Mouse (Mus musculus): ENCODE results near the gene Hes5. TPM values are rescaled to one million over a fixed set of nuclear protein-coding genes. Genes with fewer than 3 reads are reported as not detected.

The Hes5 gene
- polyA plus RNA-seq, 2 experiments from 2014 or later = 0.59 TPM; not detected in 1

DNA sequence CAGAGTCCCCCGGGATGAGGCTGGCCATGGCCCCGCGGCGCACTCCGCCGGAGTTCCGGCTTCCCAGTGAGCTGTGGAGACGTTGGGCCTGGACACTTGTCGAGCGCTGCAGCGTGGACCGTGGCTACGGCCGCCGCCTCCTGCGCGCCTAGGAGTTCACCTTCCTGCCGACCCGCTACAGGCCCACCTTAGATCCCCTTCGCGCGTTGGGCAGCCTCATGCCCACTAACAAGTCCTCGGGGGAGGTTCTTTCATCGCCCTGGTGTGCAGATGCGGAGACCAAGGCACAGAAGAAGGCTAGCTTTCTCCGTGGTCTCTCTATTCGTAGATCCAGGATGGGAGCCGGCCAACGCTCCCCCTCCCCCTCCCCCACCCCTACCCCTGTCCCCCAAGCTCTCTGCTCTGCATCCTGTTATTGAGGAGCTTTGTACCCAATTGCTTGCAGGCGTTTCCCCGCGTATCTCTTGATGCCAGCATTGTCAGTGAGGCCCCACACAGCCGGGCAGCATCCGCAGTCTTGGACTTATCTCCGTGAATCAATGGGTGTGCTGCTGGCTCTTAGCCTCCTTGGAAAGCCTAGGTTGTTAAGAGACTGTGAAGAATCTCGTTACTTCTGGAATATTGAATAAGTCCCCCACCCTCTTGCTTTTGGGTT lies 4.0 kb downstream of the Hes5 start:
- ATAC-seq = peak; percentile 19

DNA sequence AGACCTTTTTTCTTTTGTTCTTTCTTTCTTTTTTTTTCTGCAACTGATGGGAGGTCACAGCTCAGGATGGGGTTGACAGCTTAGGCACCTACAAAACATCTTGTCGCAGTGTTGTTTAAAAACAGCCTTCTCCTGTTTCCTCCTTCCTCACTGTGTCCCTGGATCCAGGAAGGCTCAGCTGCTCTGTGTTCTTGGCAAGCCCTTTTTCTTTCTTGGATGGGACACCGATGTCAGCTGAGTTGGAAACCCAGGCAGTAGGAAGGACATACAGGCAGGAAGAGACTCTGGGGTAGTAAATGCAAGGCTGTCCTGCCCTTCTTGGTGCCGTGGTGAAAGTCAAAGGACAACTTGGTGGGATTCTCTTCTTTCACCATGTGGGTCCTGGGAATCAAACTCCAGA lies 5.1 kb downstream of the Hes5 start:
- ATAC-seq = no peak

DNA sequence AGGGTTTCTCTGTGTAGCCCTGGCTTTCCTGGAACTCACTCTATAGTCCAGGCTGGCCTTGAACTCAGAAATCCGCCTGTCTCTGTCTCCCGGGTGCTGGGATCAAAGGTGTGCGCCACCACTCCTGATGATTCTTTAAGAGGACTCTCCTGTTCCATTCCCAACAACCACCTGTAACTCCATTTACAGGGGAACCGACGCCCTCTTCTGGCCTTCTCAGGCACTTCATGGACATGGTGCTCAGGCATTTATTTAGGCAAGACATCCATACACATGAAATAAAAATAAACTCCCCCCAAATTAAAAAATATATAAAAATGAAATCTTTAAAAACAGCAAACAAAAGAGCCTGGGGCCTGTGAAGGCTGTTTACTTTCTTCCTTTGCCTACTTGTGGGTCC lies 6.5 kb downstream of the Hes5 start:
- ATAC-seq = no peak

DNA sequence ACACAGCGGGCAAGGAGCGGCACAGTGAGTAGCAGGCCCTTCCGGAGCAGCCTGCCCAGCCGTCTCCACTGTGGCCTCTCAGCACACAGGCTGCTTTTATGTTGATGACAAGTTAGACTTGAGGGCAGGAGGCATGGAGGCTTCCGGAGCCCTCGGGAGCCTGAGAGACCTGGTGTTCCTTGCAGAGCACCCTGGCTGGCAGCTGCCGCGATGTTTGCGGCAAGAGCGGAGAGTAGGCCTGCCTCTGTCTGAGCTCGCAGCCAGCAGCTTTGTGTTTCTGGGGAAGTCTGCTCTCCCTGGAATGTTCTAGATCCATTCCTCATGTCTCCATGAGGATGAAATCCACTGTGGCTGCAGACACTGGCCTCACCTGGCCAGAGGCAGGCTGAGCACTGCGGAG lies 11.8 kb downstream of the Hes5 start:
- ATAC-seq = no peak

DNA sequence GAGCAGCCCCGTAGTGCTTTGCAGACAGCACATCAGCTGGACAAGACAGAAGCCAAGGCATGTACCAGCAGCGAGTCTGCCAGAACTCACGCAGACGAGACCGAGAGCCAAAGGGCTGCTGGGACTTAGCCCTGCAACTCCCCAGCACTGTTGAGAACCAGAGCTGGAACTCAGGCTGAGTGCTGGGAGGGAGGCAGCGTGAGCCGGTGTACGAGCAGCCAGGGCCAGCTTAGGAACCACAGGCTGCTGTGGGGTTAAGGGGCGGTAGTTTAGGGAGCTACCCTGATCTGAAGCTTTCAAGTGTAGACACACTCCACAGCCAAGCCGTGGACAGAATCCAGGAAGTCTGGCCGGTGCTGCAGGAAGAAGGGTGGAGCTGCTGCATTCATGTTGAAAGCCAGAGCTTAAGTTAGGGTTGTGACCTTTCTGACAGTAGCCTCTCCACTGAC lies 13.5 kb downstream of the Hes5 start:
- ATAC-seq = no peak

DNA sequence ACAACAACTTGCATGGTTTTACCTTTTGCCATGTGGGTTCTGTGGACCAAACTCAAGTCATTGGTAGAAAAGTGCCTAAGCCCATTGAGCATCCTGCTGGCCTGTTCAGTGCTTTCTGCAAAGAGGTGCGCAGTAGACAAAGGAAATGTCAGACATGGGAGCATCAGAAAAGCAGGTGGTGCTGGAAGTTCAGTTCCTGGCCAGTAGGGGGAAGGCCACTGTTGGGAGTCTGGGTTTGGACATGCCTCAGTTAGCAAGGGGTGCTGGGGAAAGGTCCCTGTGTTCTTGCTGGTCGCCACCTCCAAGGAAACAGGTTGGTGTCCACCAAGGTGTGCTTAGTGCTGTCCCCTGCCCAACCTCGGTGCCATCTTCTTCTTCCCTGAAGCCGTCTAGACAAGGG lies 19.4 kb downstream of the Hes5 start:
- peak; percentile 41 for ATAC-seq

DNA sequence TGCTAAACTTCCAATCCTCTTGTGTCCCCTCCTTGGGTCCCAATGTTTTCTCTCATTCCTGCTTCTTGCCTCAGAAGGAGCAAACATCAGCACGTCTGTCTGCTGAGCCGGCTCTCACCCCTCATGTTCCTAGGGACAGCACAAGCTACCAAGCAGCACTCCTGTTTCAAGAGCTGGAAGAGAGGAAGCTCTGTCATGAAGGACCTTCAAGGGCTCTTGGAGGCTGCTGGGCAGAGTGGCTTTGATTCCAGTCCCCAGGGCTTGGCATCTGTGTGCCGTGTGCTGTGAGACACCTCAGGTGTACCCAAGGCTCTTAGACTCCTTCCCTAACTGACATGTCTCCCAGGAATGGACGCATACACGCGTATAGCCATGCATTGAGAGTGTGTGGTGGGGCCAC lies 20.4 kb downstream of the Hes5 start:
- ATAC-seq = no peak

DNA sequence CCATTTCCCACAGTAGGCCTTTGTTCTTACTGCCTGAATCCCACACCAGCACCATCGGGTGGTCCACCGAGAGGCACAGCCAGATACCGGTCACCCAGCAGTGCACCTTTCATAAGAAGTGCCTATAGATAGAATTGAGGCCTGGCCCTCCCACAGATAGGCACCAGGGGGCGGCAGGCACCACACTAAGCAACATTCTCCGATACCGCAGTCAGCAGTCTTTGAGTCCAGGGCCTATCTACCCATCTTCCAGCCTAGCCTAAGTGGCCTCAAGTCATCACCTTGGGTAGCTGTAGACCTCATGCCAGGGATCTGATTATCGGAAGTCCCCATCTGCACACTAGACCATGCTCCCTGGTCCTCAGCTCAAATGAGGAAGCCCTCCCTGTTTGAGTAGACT lies 20.8 kb downstream of the Hes5 start:
- ATAC-seq = peak; percentile 74

DNA sequence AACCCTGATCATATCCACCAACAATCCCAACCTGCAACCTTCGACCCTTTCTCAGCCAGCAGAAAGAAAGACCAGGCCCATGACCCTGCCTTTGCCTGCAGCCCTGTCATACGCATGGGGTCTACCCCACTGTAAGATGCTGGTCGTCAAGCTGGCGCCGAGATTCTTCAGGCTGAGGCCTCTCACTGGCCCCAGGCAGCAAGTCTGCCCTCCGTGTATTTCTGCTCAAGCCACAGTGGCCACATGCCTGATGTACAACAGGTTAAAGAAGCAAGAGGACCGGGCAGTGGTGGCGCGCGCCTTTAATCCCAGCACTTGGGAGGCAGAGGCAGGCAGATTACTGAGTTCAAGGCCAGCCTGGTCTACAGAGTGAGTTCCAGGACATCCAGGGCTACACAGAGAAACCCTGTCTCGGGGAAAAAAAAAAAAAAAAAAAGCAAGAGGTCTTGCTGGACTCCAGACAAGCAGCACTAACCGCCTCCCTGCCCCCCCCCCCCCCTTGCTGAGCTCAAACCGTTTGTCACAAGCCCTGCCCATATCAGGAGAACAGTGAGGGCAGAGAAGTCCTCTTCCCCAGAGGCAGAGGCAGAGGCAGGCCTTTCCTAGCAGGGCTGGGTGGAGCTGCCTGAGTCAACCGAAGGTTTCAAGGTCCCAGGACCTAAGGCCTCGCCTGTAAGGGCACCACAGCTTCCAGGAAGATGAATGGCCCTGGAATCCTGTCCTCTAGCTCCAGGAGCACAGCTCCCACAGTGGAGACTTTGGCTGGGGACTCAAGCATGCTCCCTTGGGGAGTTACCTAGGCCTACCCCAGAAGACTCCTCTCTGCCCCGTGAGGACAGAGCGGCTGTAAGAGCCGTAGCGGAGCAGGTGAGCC lies 21.8 kb downstream of the Hes5 start:
- no peak for ATAC-seq

DNA sequence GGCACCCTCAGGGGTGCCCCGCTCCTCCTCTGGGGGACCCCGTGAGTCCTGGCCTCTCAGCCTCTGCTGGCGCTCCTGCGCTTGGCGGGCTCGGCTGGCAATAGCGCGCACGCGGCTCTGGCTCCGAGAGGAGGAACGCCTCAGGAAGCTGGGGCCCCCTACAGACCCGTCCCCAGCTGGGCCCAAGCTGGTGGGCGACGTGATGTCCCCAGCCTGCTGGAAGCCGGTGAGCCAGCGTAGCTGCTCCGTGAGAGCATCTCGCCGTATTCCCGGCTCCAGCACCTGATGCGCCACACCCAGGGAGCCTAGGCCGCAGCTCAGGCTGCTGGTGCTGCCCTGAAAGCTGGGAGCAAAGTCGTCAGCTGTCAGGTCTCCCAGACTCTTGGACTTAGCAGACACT lies 23.0 kb downstream of the Hes5 start:
- ATAC-seq = no peak

DNA sequence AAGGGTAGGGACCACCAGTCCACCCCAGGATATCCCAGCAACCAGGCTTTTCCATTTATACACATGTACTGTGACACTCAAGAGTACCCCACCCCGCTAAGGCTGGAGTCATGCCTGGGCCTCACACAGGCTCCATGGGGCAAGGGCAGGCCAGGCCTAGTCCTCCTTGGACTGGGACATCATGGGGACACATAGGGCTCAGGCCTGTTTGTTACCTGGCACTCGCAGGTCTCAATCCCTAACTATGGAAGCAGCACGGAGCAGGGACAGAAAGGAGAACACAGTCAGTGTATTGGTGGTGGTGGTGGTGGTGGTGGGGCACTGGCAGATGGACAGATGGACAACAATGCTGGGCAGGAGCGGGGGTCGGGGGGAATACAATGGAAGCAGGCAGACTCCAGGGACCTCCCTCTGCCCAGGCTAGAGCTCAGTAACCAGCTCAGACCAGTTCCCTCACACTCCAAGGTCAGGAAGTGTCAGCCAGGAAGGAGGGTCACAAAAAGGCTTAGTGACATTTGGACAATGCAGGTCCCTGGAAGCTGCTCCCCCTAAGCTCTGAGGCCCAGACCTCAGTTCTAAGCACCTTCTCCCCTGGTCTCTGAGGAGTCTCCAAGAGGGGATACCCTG lies 24.5 kb downstream of the Hes5 start:
- no peak for ATAC-seq

DNA sequence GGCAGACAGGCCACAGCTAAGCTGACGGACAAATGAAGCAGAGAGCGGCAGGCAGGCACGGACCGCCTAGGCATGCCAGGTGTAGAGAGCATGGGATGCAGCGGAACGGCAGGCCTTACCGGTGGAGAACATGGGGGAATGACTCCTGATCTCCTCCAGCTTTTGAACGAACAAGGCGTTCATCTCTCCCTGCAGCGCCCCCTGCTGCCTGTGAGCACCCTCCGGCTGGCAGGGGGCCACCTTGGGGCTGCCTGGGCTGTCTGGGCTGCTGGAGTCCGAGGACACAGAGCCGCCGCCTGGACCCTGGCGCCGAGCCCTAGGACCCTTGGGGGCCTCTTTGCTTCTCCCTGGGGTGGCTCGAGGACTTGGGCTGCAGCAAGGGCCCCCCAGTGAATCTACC lies 25.4 kb downstream of the Hes5 start:
- ATAC-seq = no peak

DNA sequence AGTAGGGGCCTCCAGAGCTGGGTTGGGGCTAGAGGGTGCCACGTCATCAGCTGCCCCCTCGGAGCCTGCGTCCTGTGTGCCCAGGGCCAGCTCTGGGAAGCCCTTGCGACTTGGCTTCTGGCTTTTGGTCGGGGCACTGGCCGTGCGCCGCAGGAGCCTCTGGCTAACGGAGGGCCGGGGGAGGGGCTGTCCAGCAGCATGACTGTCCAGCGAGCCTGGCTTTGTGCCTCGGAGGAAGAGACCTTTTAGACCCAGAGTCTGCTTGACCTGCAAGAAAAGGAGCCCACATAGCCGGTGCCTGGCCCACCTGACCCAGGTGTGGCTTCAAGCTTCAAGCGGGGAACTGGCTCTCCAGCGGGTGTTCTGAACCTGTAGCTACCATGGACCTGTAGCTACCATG lies 26.0 kb downstream of the Hes5 start:
- ATAC-seq = no peak

DNA sequence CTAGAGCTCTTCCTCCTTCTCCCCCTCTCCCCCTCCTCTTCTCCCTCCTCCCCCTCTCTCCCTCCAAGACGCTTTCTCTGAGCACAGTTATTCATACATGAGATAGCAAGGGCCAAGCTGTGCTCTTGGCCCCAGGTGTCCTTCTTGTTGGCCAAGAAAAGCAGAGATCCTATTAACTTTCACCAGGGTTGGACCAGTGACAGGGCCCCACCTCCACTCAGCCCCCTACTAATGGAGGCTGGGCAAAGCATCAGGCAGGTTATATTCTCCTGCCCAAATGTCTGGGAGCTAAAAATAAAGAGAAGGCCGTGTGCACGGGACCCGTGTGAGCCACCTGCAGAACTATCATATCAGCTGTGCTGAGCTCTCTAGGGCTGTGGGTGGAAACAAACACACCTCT lies 34.2 kb downstream of the Hes5 start:
- no peak for ATAC-seq

DNA sequence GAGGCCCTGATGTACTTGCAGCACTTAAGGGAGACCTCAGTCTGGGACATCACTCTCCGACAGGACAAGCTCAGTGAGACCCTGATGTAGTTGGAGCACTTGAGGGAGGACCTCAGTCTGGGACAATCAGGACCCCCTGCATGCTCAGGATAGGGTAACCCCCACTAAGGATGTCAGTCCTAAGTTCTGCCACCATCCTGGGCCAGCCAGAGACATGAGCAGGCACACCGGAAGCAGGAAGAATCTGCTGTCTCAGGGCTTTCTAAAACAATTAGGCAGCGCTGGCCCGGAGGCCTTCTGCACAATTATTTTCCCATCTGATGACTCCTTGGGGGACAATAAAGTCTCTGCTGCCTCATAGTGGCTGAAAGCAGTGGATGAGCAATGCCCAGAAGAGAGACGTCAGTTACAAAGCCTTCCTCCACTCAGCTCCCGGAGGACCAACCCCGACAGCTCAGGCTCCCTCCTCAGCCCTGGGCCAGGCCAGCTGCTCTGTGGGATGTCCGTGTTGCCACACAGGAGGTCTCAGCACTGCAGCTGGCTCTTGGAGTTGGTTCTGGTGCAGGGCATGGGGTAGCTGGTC lies 35.9 kb downstream of the Hes5 start:
- ATAC-seq = no peak

DNA sequence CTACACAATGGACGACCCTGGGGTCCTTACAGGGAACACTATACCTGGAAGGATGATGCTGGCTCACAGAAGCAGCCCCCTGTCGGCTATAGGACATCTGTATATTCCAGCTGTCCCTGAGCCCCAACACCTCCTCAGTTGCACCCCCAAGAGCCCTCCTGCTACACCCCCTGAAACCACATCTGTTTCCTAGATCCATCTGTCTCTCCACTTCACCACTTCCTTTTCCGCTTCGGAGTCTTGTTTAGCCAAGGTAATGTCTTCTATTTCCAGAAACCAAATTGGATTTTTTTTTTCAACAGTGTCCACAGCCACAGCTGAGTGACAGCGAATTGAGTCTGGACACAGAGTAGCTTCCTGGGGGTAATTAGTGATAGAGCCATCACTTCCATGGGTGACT lies 38.7 kb downstream of the Hes5 start:
- ATAC-seq = no peak

DNA sequence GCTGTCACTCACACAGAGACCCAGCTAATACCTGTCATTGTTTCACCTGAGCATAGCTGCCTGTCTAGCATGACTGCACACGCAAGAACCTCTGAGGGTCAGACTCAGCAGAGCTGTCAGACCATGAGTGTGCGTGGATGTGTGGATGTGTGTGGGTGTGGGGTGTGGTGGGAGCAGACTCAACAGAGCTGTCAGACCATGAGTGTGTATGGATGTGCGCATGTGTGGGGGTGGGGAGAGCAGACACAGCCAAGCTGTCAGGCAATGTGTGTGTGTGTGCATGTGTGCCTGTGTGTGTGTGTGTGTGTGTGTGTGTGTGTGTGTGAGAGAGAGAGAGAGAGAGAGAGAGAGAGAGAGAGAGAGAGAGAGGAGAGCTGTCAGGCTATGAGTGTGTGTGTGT lies 44.6 kb downstream of the Hes5 start:
- no peak for ATAC-seq

DNA sequence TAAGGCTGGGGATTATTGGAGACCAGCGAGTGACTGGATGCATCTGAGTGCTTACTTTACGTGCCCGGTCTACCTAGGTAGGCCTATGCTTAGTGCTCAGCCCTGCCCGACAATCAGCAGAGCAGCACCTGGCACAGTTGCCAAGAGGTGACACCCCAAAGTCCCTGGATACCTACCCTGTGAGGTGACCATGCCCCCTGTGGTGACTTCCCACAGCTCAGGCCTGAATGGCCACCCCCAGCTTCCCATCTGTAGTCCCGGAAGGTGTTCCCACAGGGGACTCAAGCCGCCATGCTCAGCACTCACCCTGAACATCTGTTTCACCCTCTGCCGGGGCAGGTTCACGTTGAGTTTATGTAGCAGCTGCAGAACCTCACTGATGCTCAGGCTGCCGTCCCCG lies 45.6 kb downstream of the Hes5 start:
- ATAC-seq = no peak

DNA sequence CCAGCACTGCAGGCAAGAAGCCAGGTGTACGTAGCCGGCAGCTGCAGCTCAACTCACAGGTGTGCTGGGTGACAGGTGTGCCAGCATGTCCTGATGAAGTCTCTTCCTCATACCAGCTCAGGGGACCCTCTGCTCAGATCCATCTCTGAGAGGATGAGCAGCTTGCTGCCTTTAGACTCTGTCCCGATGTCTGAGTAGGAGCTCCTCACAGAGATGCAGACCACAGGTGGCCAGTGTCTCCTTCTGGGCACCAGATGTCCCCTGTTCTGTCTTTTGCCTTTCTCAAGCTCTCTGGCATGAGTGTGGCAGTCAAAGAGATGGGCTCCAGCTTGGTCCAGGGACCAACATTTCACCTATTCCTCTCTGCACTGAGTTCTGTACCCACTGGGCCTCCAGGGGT lies 46.9 kb downstream of the Hes5 start:
- ATAC-seq = no peak

DNA sequence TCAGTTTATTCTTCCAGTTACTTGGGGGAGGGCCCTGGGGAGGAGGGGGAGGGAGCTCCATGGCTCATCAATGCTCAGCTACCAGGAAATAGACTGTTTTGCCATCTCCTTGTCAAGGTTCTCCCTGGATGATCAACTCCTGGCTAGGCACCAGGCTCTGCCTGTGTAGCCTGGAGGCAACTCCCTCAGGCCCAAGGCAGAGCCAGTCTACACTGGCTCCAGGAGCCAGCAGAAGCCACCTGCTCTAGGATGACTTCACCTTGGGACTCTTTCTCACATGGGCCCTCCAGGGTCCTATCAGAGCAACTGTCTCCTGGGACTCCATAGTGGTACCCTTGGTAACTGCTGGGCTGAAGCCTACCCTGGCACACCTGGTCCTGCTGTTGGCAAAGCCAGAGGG lies 47.4 kb downstream of the Hes5 start:
- ATAC-seq = no peak

DNA sequence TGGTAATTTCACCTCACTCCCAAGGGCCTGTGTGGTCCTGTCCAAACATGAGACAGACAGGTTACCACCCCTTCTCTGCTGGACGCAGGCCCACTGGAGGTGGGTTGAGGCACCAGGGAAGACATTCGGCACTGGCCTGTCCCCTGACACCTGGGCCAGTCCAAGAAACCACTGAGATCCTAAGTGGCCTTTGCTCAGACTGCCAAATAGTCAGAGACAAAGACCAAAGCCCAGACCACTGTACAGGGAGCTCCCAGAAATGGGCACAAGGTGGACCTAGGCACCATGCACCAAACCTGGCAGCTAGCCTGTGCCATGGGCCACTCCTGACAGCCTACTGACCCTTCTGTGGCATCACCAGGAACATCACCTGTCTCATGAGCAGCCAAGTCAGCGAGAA lies 48.5 kb downstream of the Hes5 start:
- ATAC-seq = no peak

DNA sequence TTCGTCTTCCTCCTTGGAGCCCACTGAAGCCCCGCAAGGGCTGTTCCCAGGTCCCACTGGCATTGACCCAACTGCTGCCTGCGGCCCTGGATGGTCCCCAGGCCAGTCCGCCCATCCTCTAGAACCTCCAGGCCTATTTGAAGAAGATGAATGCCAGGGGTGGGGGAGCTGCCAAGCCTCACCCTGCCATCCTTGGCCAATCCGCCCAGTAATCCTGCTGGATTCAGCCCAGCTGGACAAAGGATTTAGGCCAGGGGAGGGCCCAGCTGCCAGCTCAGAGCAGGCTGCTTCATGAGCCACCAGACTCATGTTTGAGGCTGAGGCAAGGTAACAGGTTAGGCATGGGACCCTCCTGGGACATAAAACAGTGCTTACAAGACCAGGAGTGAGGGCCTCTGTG lies 50.1 kb downstream of the Hes5 start:
- ATAC-seq = no peak

DNA sequence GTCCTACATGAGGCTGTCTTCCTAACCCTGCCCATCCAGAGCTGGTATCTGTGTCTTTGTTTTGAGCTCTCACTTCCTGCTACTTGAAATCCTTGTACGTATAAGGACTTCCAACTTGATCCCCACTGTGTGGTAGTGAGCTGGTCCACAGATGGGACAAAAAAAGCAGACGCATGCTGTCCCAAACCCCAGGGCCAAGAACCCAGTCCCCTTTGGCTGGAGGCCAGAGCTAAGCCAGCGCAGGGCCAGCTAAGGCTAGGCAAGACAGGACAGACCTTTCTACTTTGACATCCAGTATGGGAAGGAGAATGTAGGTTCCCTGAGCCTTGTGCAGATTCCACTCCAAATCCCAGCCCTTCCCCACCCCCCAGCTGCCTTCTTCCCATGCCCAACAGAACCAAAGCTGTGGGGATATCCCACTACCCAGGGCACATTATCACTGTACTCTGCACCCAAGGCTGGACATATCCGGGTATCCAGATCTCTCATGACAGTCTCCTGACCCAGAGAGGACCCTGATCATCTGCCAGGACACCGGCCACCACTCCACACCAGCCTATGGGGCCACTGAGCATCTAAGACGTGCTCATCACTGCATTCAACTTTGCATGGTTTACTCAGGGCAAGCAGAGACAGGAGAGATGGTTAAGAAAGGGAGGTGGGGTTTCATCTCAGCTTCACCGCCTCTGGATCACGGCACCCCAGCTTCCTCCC lies 50.7 kb downstream of the Hes5 start:
- ATAC-seq = no peak
